Mouse (Mus musculus): ENCODE results near the gene Mrgprb2. TPM values are rescaled to one million over a fixed set of nuclear protein-coding genes. Genes with fewer than 3 reads are reported as not detected.

Gene Mrgprb2
- 0.44 and 0.65 TPM in 2 replicates for polyA plus RNA-seq (2012; rRNA removed)

GRCm38 (mm10) chr7:48557986-48558385 is at the start of gene Mrgprb2:
Gene Mrgprb2 (minus strand): TSS chr7:48558086.
- DNase-seq (ENCODE audit: low spot score): no peak

Other genes with a start within 250 kb of the Mrgprb2 start
- not detected in 2 replicates for gene Mrgprb8, start 169.6 kb downstream of the Mrgprb2 start, polyA plus RNA-seq (2012; rRNA removed)
- 0.37 and 0.47 TPM in 2 replicates for gene Mrgprb1, start 101.7 kb downstream of the Mrgprb2 start, polyA plus RNA-seq (2012; rRNA removed)
- 0.15 and 0.16 TPM in 2 replicates for gene Mrgprx2, start 58.8 kb downstream of the Mrgprb2 start, polyA plus RNA-seq (2012; rRNA removed)
- gene Mrgprb3, start 85.7 kb upstream of the Mrgprb2 start, polyA plus RNA-seq (2012; rRNA removed): 0.07 and 0.08 TPM in 2 replicates
- 36.3 and 49.5 TPM in 2 replicates for gene Zdhhc13, start 230.9 kb upstream of the Mrgprb2 start, polyA plus RNA-seq (2012; rRNA removed)

Data from urinary bladder, adult 2 months (tissue).